Mouse (Mus musculus): Measurements from ENCODE around the gene Cep152.

DNA sequence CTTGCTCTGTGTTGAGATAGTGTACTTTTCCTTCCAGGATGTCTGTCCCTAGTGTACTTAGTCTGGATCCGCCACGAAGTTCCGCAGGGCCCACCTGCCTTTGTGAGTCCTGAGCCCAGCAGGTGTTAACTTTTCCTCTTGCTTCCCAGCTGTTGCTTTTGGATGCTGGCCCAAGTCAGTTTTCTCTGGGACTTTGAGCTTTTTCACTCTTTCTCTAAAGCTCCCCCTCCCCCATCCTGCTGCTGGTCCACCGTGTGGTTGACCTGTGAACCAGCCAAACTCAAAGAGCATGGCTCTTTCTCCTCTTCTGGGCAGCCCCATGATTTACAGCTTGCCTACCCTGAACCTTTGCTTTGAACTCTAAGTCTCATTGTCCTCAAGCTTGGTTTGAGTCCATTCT is 1.6 kb upstream of the Cep152 start:
- no peak for TF ChIP-seq POLR2A (IDR thresholded peaks at IDR 0.05; ENCODE audit: control insufficient read depth, low read depth, low read length)
- TF ChIP-seq CTCF (IDR thresholded peaks at IDR 0.05; ENCODE audit: control insufficient read depth, insufficient read depth, insufficient replicate concordance, low read depth, low read length): no peak
